Mouse (Mus musculus) hindbrain, embryonic 16.5 days (tissue): ENCODE results near the gene Tbxas1. TPM values are rescaled to one million over a fixed set of nuclear protein-coding genes. Genes with fewer than 3 reads are reported as not detected.
A peak's percentile ranks its signal among the peaks of the same experiment; 100 is the strongest.

Experiments
- ATAC-seq: fragments of 200-750 bp; cut with Nextera tagmentation; 2 replicates; pipeline ENCODE4 v1.8.0; 2017; ENCODE audit warnings: moderate TSS enrichment, moderate library complexity
- H3K27ac ChIP-seq: fragments of 300-500 bp; sonication (generic); 2 replicates; pipeline ENCODE4 v1.5.1; 2014; ENCODE audit warnings: low read depth, mild to moderate bottlenecking, control low read depth, low read length, moderate library complexity
- H3K27me3 ChIP-seq: fragments of 300-500 bp; sonication (generic); replicated peaks from 2 replicates; pipeline ENCODE4 v1.6.1; 2014; ENCODE audit warnings: low read length; ENCODE audit not compliant: control insufficient read depth, insufficient read depth
- H3K36me3 ChIP-seq: fragments of 300-500 bp; sonication (generic); 2 replicates; pipeline ENCODE4 v1.6.1; 2014; ENCODE audit warnings: mild to moderate bottlenecking, low read length, moderate library complexity, mixed read lengths; ENCODE audit not compliant: control insufficient read depth, insufficient read depth
- H3K4me1 ChIP-seq: fragments of 300-500 bp; sonication (generic); 2 replicates; pipeline ENCODE4 v1.6.1; 2014; ENCODE audit warnings: low read depth, low read length; ENCODE audit not compliant: control insufficient read depth, insufficient read depth
- H3K4me2 ChIP-seq: fragments of 300-500 bp; sonication (generic); 2 replicates; pipeline ENCODE4 v1.6.1; 2014; ENCODE audit warnings: mild to moderate bottlenecking, low read length, control low read depth, moderate library complexity
- H3K4me3 ChIP-seq: fragments of 300-500 bp; sonication (generic); 2 replicates; pipeline ENCODE4 v1.5.1; 2014; ENCODE audit warnings: mild to moderate bottlenecking, low read length, control low read depth, moderate library complexity
- H3K9ac ChIP-seq: fragments of 300-500 bp; sonication (generic); 2 replicates; pipeline ENCODE4 v1.6.1; 2014; ENCODE audit warnings: low read depth, mild to moderate bottlenecking, control low read depth, low read length, moderate library complexity
- H3K9me3 ChIP-seq: fragments of 300-500 bp; sonication (generic); 2 replicates; pipeline ENCODE4 v1.6.1; 2014; ENCODE audit warnings: mild to moderate bottlenecking, low read length, moderate library complexity; ENCODE audit not compliant: control insufficient read depth
- WGBS: fragments of 180-500 bp; shearing (Covaris S2); extraction: QIAGEN DNeasy Blood & Tissue Kit; methylation state at CpG from one replicate; pipeline ENCODE4 v1.1.7; 2014; 5-methylcytosine and 5-hydroxymethylcytosine counted together
- polyA plus RNA-seq: library from polyadenylated mRNA; unstranded; fragments of >200 nt; fragmentation: Nextera tagmentation; extraction: Ambion mirVana; gene quantifications from 2 replicates; pipeline ENCODE4 v1.2.1, GENCODE M21; 2015

Gene Tbxas1
- polyA plus RNA-seq, 1 experiment from 2014 or later, result 2.0 TPM

DNA sequence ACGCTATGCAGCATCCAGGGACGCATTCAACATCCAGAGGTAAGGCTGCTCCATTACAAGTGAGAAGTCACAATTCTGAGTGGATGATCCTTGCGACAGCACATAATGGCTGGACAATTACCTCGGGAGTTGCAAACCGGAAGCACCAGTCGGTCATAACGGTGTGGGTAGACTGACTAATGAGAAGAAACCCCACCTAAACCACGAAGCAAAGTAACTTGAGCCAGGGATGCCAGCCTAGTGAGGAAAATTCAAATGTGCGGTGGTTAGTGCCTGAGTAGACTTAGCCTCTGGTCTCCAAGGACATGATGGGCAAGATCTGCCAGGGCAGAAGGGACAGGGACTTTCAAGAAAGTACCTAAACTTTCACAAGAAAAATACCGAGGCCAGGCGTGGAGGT lies 142.7 kb downstream of the Tbxas1 start:
- Histone ChIP-seq H3K9me3 (no peaks in the 10 kb centered on the region), H3K4me1 (no peaks in the 10 kb centered on the region), H3K4me3 (no peak overlapping the region), H3K36me3 (no peaks in the 10 kb centered on the region), H3K27me3 (no peaks in the 10 kb centered on the region), H3K27ac (no peak overlapping the region), H3K4me2 (no peak overlapping the region), H3K9ac (no peak overlapping the region)
- WGBS, result 89% methylated on average over 11 of the region's 11 CpGs
- ATAC-seq, result no peak

DNA sequence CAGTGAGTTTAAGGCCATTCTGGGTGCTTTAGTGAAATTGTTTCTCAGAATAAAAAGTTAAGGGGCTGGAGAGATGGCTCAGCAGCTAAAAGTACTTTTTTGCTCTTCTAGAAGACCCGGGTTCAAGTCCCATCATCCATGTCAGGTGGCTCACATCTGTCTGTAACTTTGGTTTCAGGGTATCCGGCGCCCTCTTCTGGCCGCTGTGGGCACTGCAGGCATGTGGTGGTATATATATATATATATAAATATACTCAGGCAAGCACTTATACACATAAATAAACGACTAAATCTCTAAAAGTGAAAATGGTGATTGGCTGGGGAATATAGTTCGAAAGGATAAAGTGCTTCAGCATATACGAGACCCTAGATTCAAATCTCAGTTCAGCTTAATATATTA lies 143.6 kb downstream of the Tbxas1 start:
- H3K27me3 ChIP-seq, result no peaks in the 10 kb centered on the region
- H3K9me3 ChIP-seq, result no peaks in the 10 kb centered on the region
- H3K4me3 ChIP-seq, result no peak overlapping the region
- no peak overlapping the region for H3K4me2 ChIP-seq
- H3K27ac ChIP-seq, result no peak overlapping the region
- H3K4me1 ChIP-seq, result no peaks in the 10 kb centered on the region
- no peak overlapping the region for H3K9ac ChIP-seq
- H3K36me3 ChIP-seq, result no peaks in the 10 kb centered on the region
- ATAC-seq, result no peak
- WGBS, result 70% methylated on average over 7 of the region's 7 CpGs

- H3K9me3 ChIP-seq, result no peaks in the 10 kb centered on the region
- H3K4me2 ChIP-seq, result no peak overlapping the region
- no peaks in the 10 kb centered on the region for H3K27me3 ChIP-seq
- no peak for ATAC-seq
- no peak overlapping the region for H3K4me3 ChIP-seq
- H3K9ac ChIP-seq, result no peak overlapping the region
- no peaks in the 10 kb centered on the region for H3K4me1 ChIP-seq
- no peak overlapping the region for H3K27ac ChIP-seq
- WGBS, result 86% methylated on average over 5 of the region's 5 CpGs
- no peaks in the 10 kb centered on the region for H3K36me3 ChIP-seq
These were observed 144.0 kb downstream of the Tbxas1 start for GRCm38 (mm10) chr6:39019219-39019618.

DNA sequence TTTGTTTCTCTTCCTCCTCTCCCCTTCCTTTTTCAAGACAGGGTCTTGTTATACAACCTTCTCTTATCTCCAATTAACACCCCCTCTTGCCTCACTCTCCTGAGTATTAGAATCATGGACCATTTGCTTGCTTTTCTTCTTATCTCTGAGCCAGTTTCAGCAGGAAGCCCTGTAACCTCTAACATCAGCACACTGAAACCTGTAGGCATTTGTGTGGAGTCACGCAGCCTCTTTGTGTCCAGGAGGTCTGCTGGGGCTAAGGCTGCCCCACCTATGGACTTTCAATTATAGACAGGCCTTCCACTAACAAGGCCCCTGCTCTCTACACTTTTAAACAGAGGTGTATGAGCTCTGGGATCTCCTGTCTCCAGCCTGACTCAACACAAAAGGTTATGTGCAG lies 146.7 kb downstream of the Tbxas1 start:
- Histone ChIP-seq H3K27ac (no peak overlapping the region), H3K27me3 (no peaks in the 10 kb centered on the region), H3K4me2 (no peak overlapping the region), H3K4me1 (no peaks in the 10 kb centered on the region), H3K4me3 (no peak overlapping the region), H3K36me3 (no peaks in the 10 kb centered on the region), H3K9me3 (no peaks in the 10 kb centered on the region), H3K9ac (no peak overlapping the region)
- no peak for ATAC-seq
- 86% methylated on average over 1 of the region's 1 CpGs for WGBS

DNA sequence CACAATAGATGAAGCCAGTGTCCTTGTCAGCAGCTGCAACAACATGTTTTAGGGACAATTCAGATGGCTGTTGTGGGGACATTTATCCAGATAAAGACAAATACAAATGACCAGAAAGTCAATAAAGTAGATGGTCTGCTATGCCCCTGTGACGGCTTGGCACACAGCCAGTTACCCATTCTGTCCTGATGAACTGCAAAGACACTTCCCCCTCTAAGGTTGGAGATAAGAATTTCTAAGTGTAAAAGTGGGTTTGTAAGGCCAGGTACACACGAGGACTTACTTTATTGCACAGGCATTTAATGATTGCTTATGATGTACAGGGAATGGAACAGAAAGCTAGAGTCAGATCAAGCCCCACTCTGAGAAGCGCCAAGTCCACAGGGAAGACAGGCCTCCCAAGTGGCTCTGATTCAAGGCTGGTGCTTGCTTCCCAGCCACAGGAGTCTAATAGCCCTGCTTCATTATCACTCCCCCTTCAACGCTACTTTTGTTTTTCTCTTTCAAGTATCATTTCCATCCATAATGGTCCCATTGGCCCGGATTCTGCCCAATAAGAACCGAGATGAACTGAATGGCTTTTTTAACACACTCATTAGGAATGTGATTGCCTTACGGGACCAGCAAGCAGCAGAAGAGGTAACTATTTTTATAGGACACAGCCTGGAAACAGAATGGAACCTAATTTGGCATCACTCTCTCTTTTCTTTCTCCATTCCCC lies 147.4 kb downstream of the Tbxas1 start:
- Histone ChIP-seq H3K9ac (no peak overlapping the region), H3K27me3 (no peaks in the 10 kb centered on the region), H3K4me3 (no peak overlapping the region), H3K4me2 (no peak overlapping the region), H3K36me3 (no peaks in the 10 kb centered on the region), H3K27ac (no peak overlapping the region), H3K9me3 (no peaks in the 10 kb centered on the region), H3K4me1 (no peaks in the 10 kb centered on the region)
- 70% methylated on average over 7 of the region's 7 CpGs for WGBS
- peak; percentile 50 for ATAC-seq

- WGBS, result 79% methylated on average over 4 of the region's 4 CpGs
- H3K36me3 ChIP-seq, result no peaks in the 10 kb centered on the region
- H3K27ac ChIP-seq, result no peak overlapping the region
- no peak for ATAC-seq
- no peak overlapping the region for H3K4me3 ChIP-seq
- no peaks in the 10 kb centered on the region for H3K9me3 ChIP-seq
- no peak overlapping the region for H3K9ac ChIP-seq
- H3K4me2 ChIP-seq, result no peak overlapping the region
- no peaks in the 10 kb centered on the region for H3K4me1 ChIP-seq
- H3K27me3 ChIP-seq, result no peaks in the 10 kb centered on the region
These were observed 149.4 kb downstream of the Tbxas1 start for GRCm38 (mm10) chr6:39024631-39025030.

DNA sequence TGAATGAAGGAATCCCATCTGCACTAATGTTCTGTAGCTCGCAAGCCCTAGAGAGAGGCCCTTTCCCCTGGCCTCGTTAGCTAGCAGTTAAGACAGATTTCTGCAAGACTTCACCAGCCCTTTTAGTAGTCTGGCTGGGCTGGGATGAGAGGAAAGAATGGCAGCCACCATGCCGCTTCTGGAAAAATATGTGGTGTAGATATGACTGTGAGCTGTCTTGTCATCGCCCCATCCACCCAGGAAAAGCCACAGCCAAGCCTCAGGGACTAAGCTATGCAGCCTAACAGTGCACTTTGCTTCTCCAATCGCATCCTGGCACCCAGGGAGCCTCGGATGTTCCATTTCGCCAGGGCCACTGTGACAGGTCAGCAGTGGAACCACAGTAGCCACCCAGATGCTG lies 149.8 kb downstream of the Tbxas1 start:
- 80% methylated on average over 7 of the region's 7 CpGs for WGBS
- H3K27ac ChIP-seq, result no peak overlapping the region
- ATAC-seq, result no peak
- no peak overlapping the region for H3K4me2 ChIP-seq
- no peaks in the 10 kb centered on the region for H3K36me3 ChIP-seq
- no peaks in the 10 kb centered on the region for H3K9me3 ChIP-seq
- H3K4me1 ChIP-seq, result no peaks in the 10 kb centered on the region
- no peaks in the 10 kb centered on the region for H3K27me3 ChIP-seq
- H3K4me3 ChIP-seq, result no peak overlapping the region
- no peak overlapping the region for H3K9ac ChIP-seq

GRCm38 (mm10) chr6:39030714-39031113 lies 155.5 kb downstream of the Tbxas1 start:
- Histone ChIP-seq H3K27ac (no peak overlapping the region), H3K4me3 (no peak overlapping the region), H3K4me1 (no peaks in the 10 kb centered on the region), H3K36me3 (no peaks in the 10 kb centered on the region), H3K9ac (no peak overlapping the region), H3K9me3 (no peaks in the 10 kb centered on the region), H3K4me2 (no peak overlapping the region), H3K27me3 (no peaks in the 10 kb centered on the region)
- WGBS, result 73% methylated on average over 4 of the region's 4 CpGs
- ATAC-seq, result no peak

GRCm38 (mm10) chr6:39033676-39034075 lies 158.5 kb downstream of the Tbxas1 start:
- no peaks in the 10 kb centered on the region for H3K36me3 ChIP-seq
- H3K9me3 ChIP-seq, result no peaks in the 10 kb centered on the region
- H3K27me3 ChIP-seq, result no peaks in the 10 kb centered on the region
- no peak overlapping the region for H3K27ac ChIP-seq
- no peak overlapping the region for H3K4me2 ChIP-seq
- no peaks in the 10 kb centered on the region for H3K4me1 ChIP-seq
- H3K4me3 ChIP-seq, result no peak overlapping the region
- WGBS, result 88% methylated on average over 7 of the region's 7 CpGs
- H3K9ac ChIP-seq, result no peak overlapping the region
- no peak for ATAC-seq

DNA sequence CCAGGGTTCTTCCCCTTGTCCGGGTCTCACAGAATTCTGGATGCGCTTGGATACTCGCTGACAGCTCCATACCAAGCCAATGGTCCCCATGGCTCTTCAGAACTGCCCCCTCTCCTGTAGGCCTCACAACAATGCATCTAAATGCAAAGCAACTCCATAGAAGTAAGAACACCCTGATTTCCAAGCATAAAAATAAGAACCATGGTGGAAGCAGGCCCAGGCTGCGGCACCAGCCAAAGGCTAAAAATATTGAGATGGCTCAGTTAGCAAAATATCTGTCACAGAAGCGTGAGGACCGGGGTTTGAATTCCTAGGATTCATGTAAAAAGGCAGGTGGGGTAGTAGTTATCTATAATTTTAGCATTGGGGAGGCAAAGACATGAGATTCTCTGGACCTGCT lies 159.8 kb downstream of the Tbxas1 start:
- Histone ChIP-seq H3K4me2 (no peak overlapping the region), H3K9ac (no peak overlapping the region), H3K27me3 (no peaks in the 10 kb centered on the region), H3K9me3 (no peaks in the 10 kb centered on the region), H3K4me1 (no peaks in the 10 kb centered on the region), H3K4me3 (no peak overlapping the region), H3K36me3 (no peaks in the 10 kb centered on the region), H3K27ac (no peak overlapping the region)
- WGBS, result 89% methylated on average over 6 of the region's 6 CpGs
- no peak for ATAC-seq
